Mouse (Mus musculus) midbrain, embryonic 11.5 days (tissue): ENCODE measurements around the gene Mab21l2. TPM values are rescaled to one million over a fixed set of nuclear protein-coding genes. Genes with fewer than 3 reads are reported as not detected.

ENCODE experiments used
- ATAC-seq: fragments of 200-750 bp; cut with Nextera tagmentation; 2 replicates; pipeline ENCODE4 v1.8.0; 2017; ENCODE audit warnings: moderate TSS enrichment, moderate library complexity; ENCODE audit not compliant: low FRiP score
- DNase-seq: peaks from one replicate; pipeline ENCODE4 v3.0.0; 2015; ENCODE audit warnings: low spot score; ENCODE audit errors: missing footprints
- H3K27ac ChIP-seq: fragments of 300-500 bp; sonication (generic); 2 replicates; pipeline ENCODE4 v1.5.1; 2014; ENCODE audit warnings: low read depth, low read length
- H3K27me3 ChIP-seq: fragments of 300-500 bp; sonication (generic); 2 replicates; pipeline ENCODE4 v1.6.1; 2014; ENCODE audit warnings: mild to moderate bottlenecking, low read length, moderate library complexity, mixed read lengths; ENCODE audit not compliant: control insufficient read depth, insufficient read depth
- H3K36me3 ChIP-seq: fragments of 300-500 bp; sonication (generic); 2 replicates; pipeline ENCODE4 v1.6.1; 2014; ENCODE audit warnings: mild to moderate bottlenecking, low read length, moderate library complexity, mixed read lengths; ENCODE audit not compliant: control insufficient read depth, insufficient read depth
- H3K4me1 ChIP-seq: fragments of 300-500 bp; sonication (generic); 2 replicates; pipeline ENCODE4 v1.6.1; 2014; ENCODE audit warnings: low read length; ENCODE audit not compliant: control insufficient read depth, insufficient read depth
- H3K4me2 ChIP-seq: fragments of 300-500 bp; sonication (generic); 2 replicates; pipeline ENCODE4 v1.6.1; 2014; ENCODE audit warnings: mild to moderate bottlenecking, moderate library complexity
- H3K4me3 ChIP-seq: fragments of 300-500 bp; sonication (generic); 2 replicates; pipeline ENCODE4 v1.5.1; 2014; ENCODE audit warnings: low read depth, low read length
- H3K9ac ChIP-seq: fragments of 300-500 bp; sonication (generic); 2 replicates; pipeline ENCODE4 v1.6.1; 2014; ENCODE audit warnings: low read length
- H3K9me3 ChIP-seq: fragments of 300-500 bp; sonication (generic); 2 replicates; pipeline ENCODE4 v1.6.1; 2016; ENCODE audit warnings: low read length; ENCODE audit not compliant: control insufficient read depth
- WGBS: fragments of 180-500 bp; shearing (Covaris S2); extraction: QIAGEN DNeasy Blood & Tissue Kit; methylation state at CpG from one replicate; pipeline ENCODE4 v1.1.7; 2014; 5-methylcytosine and 5-hydroxymethylcytosine counted together
- polyA plus RNA-seq: library from polyadenylated mRNA; unstranded; fragments of >200 nt; fragmentation: Nextera tagmentation; extraction: Ambion mirVana; gene quantifications from 2 replicates; pipeline ENCODE4 v1.2.1, GENCODE M21; 2014

Gene Mab21l2
- polyA plus RNA-seq, 1 experiment from 2014 or later: 107 TPM

DNA sequence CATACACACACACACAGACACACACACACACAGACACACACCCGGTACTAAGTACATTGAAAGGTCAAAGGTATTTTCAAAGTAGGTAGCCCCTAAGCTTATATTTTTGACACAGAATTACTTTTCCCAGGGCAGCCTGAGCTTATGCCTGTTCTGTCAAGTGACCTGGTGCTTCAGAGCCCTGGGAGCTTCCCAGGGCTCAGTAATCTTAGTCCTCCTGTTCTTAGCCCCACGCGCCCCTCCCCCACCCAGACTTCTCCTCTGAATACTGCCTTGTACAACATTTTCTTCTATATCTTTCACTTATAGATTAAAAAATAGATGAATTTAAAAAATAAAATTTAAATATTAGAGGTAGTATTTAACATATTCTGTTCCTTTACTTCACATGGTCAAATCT is 3.6 kb downstream of the Mab21l2 start:
- H3K27ac ChIP-seq: peak overlapping the region; percentile 53
- ATAC-seq: peak; percentile 40; the same call in 1 of the 2 replicates
- H3K9ac ChIP-seq: peak overlapping the region; percentile 67
- peaks cover 8% of the 10 kb centered on the region for H3K4me1 ChIP-seq
- no peaks in the 10 kb centered on the region for H3K9me3 ChIP-seq
- peak overlapping the region; percentile 40 for H3K4me3 ChIP-seq
- peak; percentile 94 for DNase-seq
- 6% methylated on average over 3 of the region's 3 CpGs for WGBS
- no peaks in the 10 kb centered on the region for H3K36me3 ChIP-seq
- H3K4me2 ChIP-seq: peak overlapping the region; percentile 28
- peaks cover 3% of the 10 kb centered on the region for H3K27me3 ChIP-seq

DNA sequence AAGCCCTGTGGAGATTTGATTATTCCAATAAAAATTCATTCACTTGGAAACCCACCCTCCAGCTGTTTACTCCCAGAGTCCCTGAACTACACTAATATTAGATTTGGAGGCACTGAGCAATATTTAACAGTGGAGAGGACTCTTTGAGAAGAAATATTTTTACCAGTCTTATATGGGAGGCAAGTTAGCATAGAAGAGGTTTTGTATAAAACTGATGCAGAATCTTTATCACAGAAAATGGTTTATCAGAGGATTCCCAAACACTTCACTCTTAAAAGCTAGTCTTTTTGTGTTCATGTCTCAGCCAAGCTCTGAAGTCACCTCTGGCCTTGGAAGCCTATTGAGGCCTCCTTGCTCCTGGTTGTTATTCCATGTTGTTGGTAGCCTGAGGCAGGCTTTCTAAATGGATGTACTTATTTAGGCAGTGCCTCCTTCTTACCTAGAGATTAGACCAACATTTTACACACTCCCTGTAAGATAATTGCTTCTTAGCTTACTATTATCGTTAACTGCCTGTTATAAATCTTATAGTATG is 6.5 kb downstream of the Mab21l2 start:
- Histone ChIP-seq H3K4me2 (peak overlapping the region; percentile 46), H3K9me3 (no peaks in the 10 kb centered on the region), H3K9ac (0 out of 2 replicates have a peak overlapping the region, but pooled peaks have one; percentile 34), H3K27ac (peak overlapping the region; percentile 48), H3K36me3 (no peaks in the 10 kb centered on the region), H3K4me1 (peaks cover 18% of the 10 kb centered on the region), H3K4me3 (peak overlapping the region; percentile 27), H3K27me3 (no peaks in the 10 kb centered on the region; the same call in none of the 2 replicates)
- no peak for ATAC-seq
- peak; percentile 91 for DNase-seq
- 62% methylated on average over 1 of the region's 1 CpGs for WGBS

DNA sequence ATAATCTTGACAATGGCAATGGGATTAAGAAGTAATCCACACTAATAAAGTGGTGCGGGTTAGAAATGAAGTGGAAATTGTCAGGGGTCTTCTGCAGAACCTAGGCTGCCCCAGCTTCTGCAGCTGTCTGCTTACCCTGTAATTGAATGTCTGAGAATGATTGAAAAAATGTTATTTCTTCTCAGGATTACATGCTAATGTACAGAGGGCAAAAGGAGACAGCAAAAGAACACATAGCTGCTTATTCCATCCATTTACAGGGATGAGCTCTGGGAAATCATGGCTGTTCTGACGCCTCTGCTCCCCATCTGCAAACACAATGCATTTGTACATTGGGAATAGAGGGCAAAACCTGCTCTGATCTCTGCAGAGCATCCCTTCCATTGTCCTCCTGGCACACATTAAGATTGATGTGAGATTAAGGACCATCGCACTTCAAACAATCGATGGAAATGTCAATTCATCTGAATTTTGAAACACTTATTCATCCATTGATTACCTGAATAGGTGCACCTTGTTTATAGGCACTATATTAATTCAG is 7.3 kb downstream of the Mab21l2 start:
- 23% methylated on average over 4 of the region's 4 CpGs for WGBS
- ATAC-seq: peak; percentile 28
- Histone ChIP-seq H3K9me3 (no peaks in the 10 kb centered on the region), H3K36me3 (no peaks in the 10 kb centered on the region), H3K4me2 (peak overlapping the region; percentile 36), H3K27ac (no peak overlapping the region; the same call in 1 of the 2 replicates), H3K4me1 (peaks cover 18% of the 10 kb centered on the region), H3K27me3 (no peaks in the 10 kb centered on the region; the same call in 1 of the 2 replicates), H3K4me3 (0 out of 2 replicates have a peak overlapping the region, but pooled peaks have one; percentile 9), H3K9ac (no peak overlapping the region; the same call in 1 of the 2 replicates)
- peak; percentile 86 for DNase-seq

DNA sequence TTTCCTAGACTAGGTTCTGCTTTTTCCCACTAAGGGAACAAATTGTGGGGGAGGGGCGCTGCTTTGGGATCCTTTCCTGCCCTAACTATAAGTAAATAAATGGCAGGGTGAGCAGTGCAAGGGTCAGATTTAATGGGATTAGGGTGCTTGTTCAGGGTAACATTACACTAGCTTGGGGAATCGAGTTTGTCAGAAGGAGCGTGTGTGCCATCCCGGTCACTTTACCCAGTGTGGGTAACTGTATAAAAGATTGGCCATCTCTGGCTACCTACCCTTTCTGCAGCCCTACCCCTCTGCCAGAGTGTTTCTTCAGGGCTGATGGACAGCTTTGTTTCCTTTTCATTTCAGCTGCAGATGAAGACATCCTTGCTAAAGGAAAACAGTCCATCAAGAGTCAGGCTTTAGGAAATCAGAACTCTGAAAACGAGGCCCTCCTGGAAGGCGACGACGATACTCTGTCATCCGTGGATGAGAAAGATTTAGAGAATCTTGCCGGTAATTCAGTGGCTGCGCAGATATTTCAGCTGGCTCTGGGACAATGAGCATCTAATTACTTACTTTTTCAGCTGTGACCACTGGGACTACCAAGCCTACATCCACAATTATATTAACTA is 8.8 kb downstream of the Mab21l2 start:
- H3K9me3 ChIP-seq: no peaks in the 10 kb centered on the region
- peak overlapping the region; percentile 61 for H3K27ac ChIP-seq
- DNase-seq (peak; percentile 93), ATAC-seq (peak; percentile 60)
- WGBS: 8% methylated on average over 11 of the region's 11 CpGs
- H3K4me1 ChIP-seq: peaks cover 18% of the 10 kb centered on the region
- peak overlapping the region; percentile 11; the same call in 1 of the 2 replicates for H3K4me3 ChIP-seq
- no peaks in the 10 kb centered on the region; the same call in 1 of the 2 replicates for H3K27me3 ChIP-seq
- H3K36me3 ChIP-seq: no peaks in the 10 kb centered on the region
- peak overlapping the region; percentile 42 for H3K9ac ChIP-seq
- H3K4me2 ChIP-seq: peak overlapping the region; percentile 33

DNA sequence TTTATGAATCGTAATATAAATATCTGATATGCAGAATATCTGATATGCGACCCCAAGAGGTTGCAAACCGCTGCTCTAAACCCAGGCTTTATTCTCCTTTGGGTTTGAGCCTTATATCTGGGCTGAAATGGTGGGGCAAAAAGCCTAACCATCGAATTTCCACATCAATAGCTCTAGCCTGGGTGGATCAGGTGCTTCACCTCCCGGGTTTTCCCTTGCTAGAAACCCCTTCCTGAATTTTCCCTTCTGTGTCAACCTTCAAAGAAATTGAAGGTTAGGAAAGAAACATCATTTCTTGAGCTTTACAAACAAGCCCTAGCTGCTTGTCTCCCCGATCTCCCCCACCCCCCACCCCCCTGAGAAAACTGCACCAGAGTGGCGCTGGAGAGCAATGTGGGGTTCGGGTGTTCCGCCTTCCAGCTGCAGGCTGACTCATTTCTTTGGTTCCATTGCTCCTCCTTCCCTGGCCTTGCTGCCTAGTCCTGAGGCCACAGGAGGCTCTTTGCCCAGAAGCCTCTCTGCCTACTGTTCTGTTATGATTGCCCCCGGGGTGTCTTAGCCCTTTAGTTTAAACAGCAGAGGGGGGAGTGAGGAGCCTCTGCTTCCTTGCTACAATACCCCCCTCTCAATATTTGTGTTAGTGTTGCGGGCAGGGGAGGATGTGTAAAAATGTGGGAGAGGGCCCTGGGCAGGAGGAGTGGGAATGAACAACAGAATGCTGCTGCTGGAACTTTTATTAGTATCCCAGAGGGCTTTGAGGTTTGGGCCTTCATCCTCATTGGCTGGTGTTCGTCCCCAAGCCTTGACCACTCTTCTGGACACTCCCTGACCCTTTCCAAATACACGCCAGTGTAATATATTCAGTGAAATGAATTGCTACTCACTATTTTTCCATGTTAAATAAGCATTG is 9.5 kb downstream of the Mab21l2 start:
- Histone ChIP-seq H3K4me2 (peak overlapping the region; percentile 33), H3K4me1 (peaks cover 18% of the 10 kb centered on the region), H3K27me3 (no peaks in the 10 kb centered on the region; the same call in 1 of the 2 replicates), H3K36me3 (no peaks in the 10 kb centered on the region), H3K9me3 (no peaks in the 10 kb centered on the region), H3K4me3 (0 out of 2 replicates have a peak overlapping the region, but pooled peaks have one; percentile 11), H3K27ac (peak overlapping the region; percentile 61), H3K9ac (no peak overlapping the region; the same call in 1 of the 2 replicates)
- WGBS: 15% methylated on average over 13 of the region's 13 CpGs
- DNase-seq (peak; percentile 88), ATAC-seq (peak; percentile 68)

DNA sequence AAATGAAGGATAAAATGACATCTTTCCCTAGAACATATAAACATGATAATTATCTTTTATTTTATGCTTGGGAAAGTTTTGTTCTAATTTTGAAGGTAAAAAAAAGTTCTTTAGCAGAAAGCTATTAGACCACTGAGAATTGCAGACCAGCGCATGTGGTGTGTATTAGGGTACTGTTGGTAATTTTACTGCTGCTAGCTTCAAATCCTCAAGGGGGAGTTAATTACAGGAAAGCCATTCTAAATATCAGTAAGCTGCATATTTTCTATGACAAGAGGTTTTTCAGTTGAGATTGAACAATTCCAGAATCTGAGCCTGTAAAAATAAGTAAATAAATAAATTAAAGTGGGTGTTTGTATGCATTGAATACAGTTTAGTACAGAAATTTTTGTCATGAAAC is 11.7 kb downstream of the Mab21l2 start:
- Histone ChIP-seq H3K9ac (no peak overlapping the region), H3K4me2 (no peak overlapping the region), H3K9me3 (no peaks in the 10 kb centered on the region), H3K4me3 (no peak overlapping the region), H3K4me1 (peaks cover 18% of the 10 kb centered on the region), H3K27ac (no peak overlapping the region), H3K36me3 (no peaks in the 10 kb centered on the region), H3K27me3 (no peaks in the 10 kb centered on the region; the same call in 1 of the 2 replicates)
- ATAC-seq (no peak), DNase-seq (peak; percentile 69)
- 70% methylated on average over 1 of the region's 1 CpGs for WGBS

DNA sequence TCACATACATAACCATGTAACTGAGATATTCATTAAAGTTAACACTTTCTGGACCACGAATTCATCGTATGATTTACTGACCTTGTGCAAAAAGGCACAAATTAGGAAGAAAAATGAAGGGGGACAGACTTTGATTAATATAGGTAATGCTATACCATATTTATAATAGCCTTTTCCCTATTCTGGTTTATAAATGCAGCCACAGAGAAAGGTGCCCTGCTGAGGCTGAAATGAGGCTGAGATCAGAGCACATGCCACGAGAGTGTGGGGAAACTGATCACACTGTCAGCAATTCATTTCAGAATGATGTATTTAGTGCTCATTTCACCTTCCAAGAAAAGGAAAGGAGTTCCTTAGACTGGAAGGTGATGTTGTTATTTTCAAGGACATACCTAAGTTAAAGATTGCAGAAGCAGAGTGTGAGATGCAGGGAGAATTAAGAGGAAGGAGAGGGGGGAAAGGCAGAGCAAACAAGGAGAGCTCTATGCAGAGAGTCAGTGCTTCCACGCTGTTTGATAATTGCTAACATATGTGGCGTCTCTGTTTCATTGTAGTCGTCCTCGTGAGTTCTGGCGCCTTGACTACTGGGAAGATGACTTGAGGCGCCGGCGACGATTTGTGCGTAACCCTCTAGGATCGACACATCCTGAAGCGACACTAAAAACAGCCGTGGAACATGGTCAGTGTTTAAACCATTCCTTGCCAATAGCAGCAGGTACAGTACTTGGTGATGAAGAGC is 16.7 kb downstream of the Mab21l2 start:
- Histone ChIP-seq H3K9ac (no peak overlapping the region), H3K9me3 (no peaks in the 10 kb centered on the region), H3K4me2 (no peak overlapping the region), H3K27me3 (no peaks in the 10 kb centered on the region), H3K27ac (no peak overlapping the region), H3K4me1 (no peaks in the 10 kb centered on the region), H3K36me3 (no peaks in the 10 kb centered on the region), H3K4me3 (no peak overlapping the region)
- WGBS: 73% methylated on average over 16 of the region's 16 CpGs
- ATAC-seq (no peak), DNase-seq (peak; percentile 81)

DNA sequence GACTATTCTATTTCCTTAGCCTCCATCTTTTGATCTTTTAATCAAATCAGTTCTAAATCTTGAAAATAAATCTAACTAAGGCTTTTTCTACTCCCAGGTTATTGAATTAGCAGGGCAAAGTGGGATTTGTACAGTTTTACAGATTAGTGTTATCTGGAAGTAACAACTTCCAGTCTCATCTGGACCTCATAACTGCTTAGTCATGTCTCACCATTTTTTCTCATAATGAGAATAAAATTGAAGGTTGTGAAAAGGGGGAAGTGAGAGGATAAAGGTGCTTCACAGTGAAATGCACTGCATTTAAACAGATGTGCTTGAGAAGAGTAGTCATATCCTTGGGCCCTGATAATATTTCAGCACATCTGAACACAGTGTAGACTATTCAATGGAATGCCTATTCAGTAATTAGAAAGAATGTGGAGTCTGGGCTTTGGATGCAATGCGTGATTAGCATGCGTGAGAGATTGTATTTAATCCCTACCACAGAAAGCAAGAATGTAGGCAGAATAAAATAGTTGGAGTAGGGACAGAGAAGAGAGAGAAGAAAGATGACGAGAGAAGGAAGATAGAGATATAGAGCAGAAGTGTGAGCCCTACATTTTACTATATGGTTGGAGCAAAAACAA is 25.4 kb downstream of the Mab21l2 start:
- ATAC-seq (no peak), DNase-seq (peak; percentile 75)
- Histone ChIP-seq H3K9me3 (no peaks in the 10 kb centered on the region), H3K4me3 (no peak overlapping the region), H3K27me3 (no peaks in the 10 kb centered on the region), H3K4me2 (no peak overlapping the region), H3K4me1 (no peaks in the 10 kb centered on the region; the same call in 1 of the 2 replicates), H3K27ac (no peak overlapping the region), H3K9ac (no peak overlapping the region), H3K36me3 (no peaks in the 10 kb centered on the region)
- WGBS: 64% methylated on average over 3 of the region's 3 CpGs
